Mouse (Mus musculus) kidney, adult 2 months (tissue): ENCODE measurements around the gene Tsga13.

ENCODE experiments used
- CTCF ChIP-seq: fragments of 200-500 bp; conservative IDR thresholded peaks from 2 replicates; pipeline ENCODE4 v1.5.1; 2011; ENCODE audit warnings: low read depth, mild to moderate bottlenecking, control low read depth, low read length, moderate library complexity, mixed read lengths; ENCODE audit not compliant: insufficient read depth, insufficient read length
- POLR2A ChIP-seq: fragments of 200-500 bp; IDR thresholded peaks from one replicate; pipeline ENCODE4 v1.6.1; 2011; ENCODE audit warnings: low read depth, low read length, control low read depth

- TF ChIP-seq CTCF (no peak), POLR2A (no peak)
Observed at GRCm38 (mm10) chr6:30876661-30877060, 38.7 kb downstream of the Tsga13 start.
